Mouse (Mus musculus) hindbrain, embryonic 11.5 days (tissue): ENCODE results near the gene Gm13271. TPM values are rescaled to one million over a fixed set of nuclear protein-coding genes. Genes with fewer than 3 reads are reported as not detected.
"Not testable (repeated sequence)": the region's sequence is repeated elsewhere in the genome, so short reads cannot be mapped to it uniquely, and the experiment has no call there.

Experiments
- ATAC-seq: fragments of 200-750 bp; cut with Nextera tagmentation; 2 replicates; pipeline ENCODE4 v1.8.0; 2017; ENCODE audit warnings: mild to moderate bottlenecking, moderate TSS enrichment, moderate library complexity; ENCODE audit not compliant: low FRiP score
- DNase-seq: peaks from one replicate; pipeline ENCODE4 v3.0.0-alpha.2; 2015; ENCODE audit warnings: low spot score
- H3K27ac ChIP-seq: fragments of 300-500 bp; sonication (generic); 2 replicates; pipeline ENCODE4 v1.5.1; 2014; ENCODE audit warnings: mild to moderate bottlenecking, low read depth, low read length
- H3K27me3 ChIP-seq: fragments of 300-500 bp; sonication (generic); 2 replicates; pipeline ENCODE4 v1.6.1; 2014; ENCODE audit warnings: mild to moderate bottlenecking, low read length, moderate library complexity, mixed read lengths; ENCODE audit not compliant: control insufficient read depth, insufficient read depth
- H3K36me3 ChIP-seq: fragments of 300-500 bp; sonication (generic); 2 replicates; pipeline ENCODE4 v1.6.1; 2014; ENCODE audit warnings: mild to moderate bottlenecking, low read length, moderate library complexity, mixed read lengths; ENCODE audit not compliant: control insufficient read depth, insufficient read depth
- H3K4me1 ChIP-seq: fragments of 300-500 bp; sonication (generic); replicated peaks from 2 replicates; pipeline ENCODE4 v1.6.1; 2014; ENCODE audit warnings: low read length, mixed read lengths; ENCODE audit not compliant: control insufficient read depth, insufficient read depth
- H3K4me2 ChIP-seq: fragments of 300-500 bp; sonication (generic); replicated peaks from 2 replicates; pipeline ENCODE4 v1.6.1; 2014; ENCODE audit warnings: mild to moderate bottlenecking, low read depth, low read length
- H3K4me3 ChIP-seq: fragments of 300-500 bp; sonication (generic); 2 replicates; pipeline ENCODE4 v1.5.1; 2014; ENCODE audit warnings: low read depth, low read length
- H3K9ac ChIP-seq: fragments of 300-500 bp; sonication (generic); 2 replicates; pipeline ENCODE4 v1.6.1; 2014; ENCODE audit warnings: low read depth, low read length
- H3K9me3 ChIP-seq: fragments of 300-500 bp; sonication (generic); 2 replicates; pipeline ENCODE4 v1.6.1; 2016; ENCODE audit warnings: low read length; ENCODE audit not compliant: control insufficient read depth
- WGBS: fragments of 180-500 bp; shearing (Covaris S2); extraction: QIAGEN DNeasy Blood & Tissue Kit; methylation state at CpG from one replicate; pipeline ENCODE4 v1.1.7; 2014; 5-methylcytosine and 5-hydroxymethylcytosine counted together
- polyA plus RNA-seq: library from polyadenylated mRNA; unstranded; fragments of >200 nt; fragmentation: Nextera tagmentation; extraction: Ambion mirVana; gene quantifications from 2 replicates; pipeline ENCODE4 v1.2.1, GENCODE M21; 2014

The Gm13271 gene
- polyA plus RNA-seq, 1 experiment from 2014 or later: not detected

GRCm38 (mm10) chr4:88799365-88799764, 44.7 kb downstream of the Gm13271 start, which contains the start of gene Gm13285:
Gm13285 (plus strand) TSS chr4:88799665.
- not testable (repeated sequence) for H3K4me3 ChIP-seq, DNase-seq, ATAC-seq, H3K4me2 ChIP-seq, H3K36me3 ChIP-seq, H3K9me3 ChIP-seq, H3K27ac ChIP-seq, H3K9ac ChIP-seq, H3K27me3 ChIP-seq, H3K4me1 ChIP-seq
- 17% methylated on average over 2 of the region's 7 CpGs for WGBS

GRCm38 (mm10) chr4:88802954-88803353, 48.3 kb downstream of the Gm13271 start, which contains the start of gene Gm13287:
Gm13287 (plus strand) TSS chr4:88803254.
- not testable (repeated sequence) for H3K9me3 ChIP-seq, H3K27me3 ChIP-seq, H3K4me2 ChIP-seq, H3K36me3 ChIP-seq, H3K9ac ChIP-seq, ATAC-seq, H3K27ac ChIP-seq, DNase-seq, H3K4me1 ChIP-seq, H3K4me3 ChIP-seq
- no CpG with 5 or more reads among the region's 29 CpGs for WGBS

Other genes starting within 250 kb of the Gm13271 start
- gene Ifnb1, start 232.1 kb upstream of the Gm13271 start, polyA plus RNA-seq: not detected in 2 replicates
- not detected in 2 replicates for gene Ifna15, start 196.6 kb upstream of the Gm13271 start, polyA plus RNA-seq
- gene Ifna14, start 183.1 kb upstream of the Gm13271 start, polyA plus RNA-seq: not detected in 2 replicates
- not detected in 2 replicates for gene Ifna9, start 162.5 kb upstream of the Gm13271 start, polyA plus RNA-seq
- not detected in 2 replicates for gene Ifna12, start 151.5 kb upstream of the Gm13271 start, polyA plus RNA-seq
- not detected in 2 replicates for gene C87499, start 120.5 kb upstream of the Gm13271 start, polyA plus RNA-seq
- not detected in 2 replicates for gene Ifna13, start 110.4 kb upstream of the Gm13271 start, polyA plus RNA-seq
- not detected in 2 replicates for gene Ifna16, start 77.9 kb upstream of the Gm13271 start, polyA plus RNA-seq
- not detected in 2 replicates for gene Ifna2, start 71.0 kb upstream of the Gm13271 start, polyA plus RNA-seq
- gene Ifnab, start 63.5 kb upstream of the Gm13271 start, polyA plus RNA-seq: not detected in 2 replicates
- 0.77 and 1.2 TPM in 2 replicates for gene Gm26566, start 33.1 kb upstream of the Gm13271 start, polyA plus RNA-seq
- gene Klhl9, start 32.4 kb upstream of the Gm13271 start, polyA plus RNA-seq: 136 and 150 TPM in 2 replicates
- 0.20 and 0.32 TPM in 2 replicates for gene Gm13283, start 5.3 kb downstream of the Gm13271 start, polyA plus RNA-seq
- not detected in 2 replicates for gene Gm13290, start 19.0 kb downstream of the Gm13271 start, polyA plus RNA-seq
- gene Gm13289, start 22.1 kb downstream of the Gm13271 start, polyA plus RNA-seq: not detected in 2 replicates
- not detected in 2 replicates for gene Gm13272, start 25.0 kb downstream of the Gm13271 start, polyA plus RNA-seq
- gene Ifnz, start 27.3 kb downstream of the Gm13271 start, polyA plus RNA-seq: not detected in 2 replicates
- gene Gm13276, start 30.8 kb downstream of the Gm13271 start, polyA plus RNA-seq: not detected in 2 replicates
- not detected in 2 replicates for gene Gm13277, start 33.8 kb downstream of the Gm13271 start, polyA plus RNA-seq
- not detected in 2 replicates for gene Gm13278, start 36.7 kb downstream of the Gm13271 start, polyA plus RNA-seq
- not detected in 2 replicates for gene Gm13275, start 39.6 kb downstream of the Gm13271 start, polyA plus RNA-seq
- gene Gm13279, start 42.5 kb downstream of the Gm13271 start, polyA plus RNA-seq: not detected in 2 replicates
- 0.40 and 0.82 TPM in 2 replicates for gene Gm13285, start 44.8 kb downstream of the Gm13271 start, polyA plus RNA-seq
- not detected in 2 replicates for gene Gm13287, start 48.4 kb downstream of the Gm13271 start, polyA plus RNA-seq
- gene Gm13288, start 50.7 kb downstream of the Gm13271 start, polyA plus RNA-seq: not detected in 2 replicates
- gene Ifna7, start 61.4 kb downstream of the Gm13271 start, polyA plus RNA-seq: not detected in 2 replicates
- not detected in 2 replicates for gene Ifna11, start 65.1 kb downstream of the Gm13271 start, polyA plus RNA-seq
- not detected in 2 replicates for gene Ifna6, start 72.5 kb downstream of the Gm13271 start, polyA plus RNA-seq
- not detected in 2 replicates for gene Ifna5, start 80.7 kb downstream of the Gm13271 start, polyA plus RNA-seq
- not detected in 2 replicates for gene Ifna4, start 87.0 kb downstream of the Gm13271 start, polyA plus RNA-seq
- gene Ifna1, start 95.2 kb downstream of the Gm13271 start, polyA plus RNA-seq: not detected in 2 replicates
- gene Ifne, start 125.3 kb downstream of the Gm13271 start, polyA plus RNA-seq: not detected in 2 replicates